Mouse (Mus musculus) forebrain, postnatal 0 days (tissue): ENCODE data around the gene Inka1. TPM values are rescaled to one million over a fixed set of nuclear protein-coding genes. Genes with fewer than 3 reads are reported as not detected.

Source experiments
- ATAC-seq: fragments of 200-750 bp; cut with Nextera tagmentation; 2 replicates; pipeline ENCODE4 v1.8.0; 2017; ENCODE audit warnings: mild to moderate bottlenecking, moderate library complexity
- DNase-seq: peaks from one replicate; pipeline ENCODE4 v3.0.0-alpha.2; 2015
- H3K27ac ChIP-seq: fragments of 300-500 bp; sonication (generic); 2 replicates; pipeline ENCODE4 v1.5.1; 2014; ENCODE audit warnings: low read depth, mild to moderate bottlenecking, antibody characterized with exemption, low read length, moderate library complexity, mixed read lengths
- H3K27me3 ChIP-seq: fragments of 300-500 bp; sonication (generic); 2 replicates; pipeline ENCODE4 v1.6.1; 2014; ENCODE audit warnings: mild to moderate bottlenecking, low read length, mixed read lengths; ENCODE audit not compliant: insufficient read depth
- H3K36me3 ChIP-seq: fragments of 300-500 bp; sonication (generic); 2 replicates; pipeline ENCODE4 v1.6.1; 2014; ENCODE audit warnings: mild to moderate bottlenecking, moderate library complexity; ENCODE audit not compliant: insufficient read depth
- H3K4me1 ChIP-seq: fragments of 300-500 bp; sonication (generic); 2 replicates; pipeline ENCODE4 v1.6.1; 2014; ENCODE audit warnings: antibody characterized with exemption; ENCODE audit not compliant: insufficient read depth
- H3K4me2 ChIP-seq: fragments of 300-500 bp; sonication (generic); 2 replicates; pipeline ENCODE4 v1.6.1; 2014; ENCODE audit warnings: low read depth, mild to moderate bottlenecking, moderate library complexity
- H3K4me3 ChIP-seq: fragments of 300-500 bp; sonication (generic); 2 replicates; pipeline ENCODE4 v1.5.1; 2014; ENCODE audit warnings: low read depth, low read length, mixed read lengths
- H3K9ac ChIP-seq: fragments of 300-500 bp; sonication (generic); 2 replicates; pipeline ENCODE4 v1.6.1; 2014; ENCODE audit warnings: mild to moderate bottlenecking
- H3K9me3 ChIP-seq: fragments of 300-500 bp; sonication (generic); 2 replicates; pipeline ENCODE4 v1.6.1; 2016; ENCODE audit warnings: low read length
- CTCF ChIP-seq: sonication (generic); IDR thresholded peaks from 2 replicates; pipeline ENCODE4 v1.5.1; 2016; ENCODE audit warnings: antibody characterized with exemption, control low read depth, low read depth
- WGBS: fragments of 180-500 bp; shearing (Covaris S2); extraction: QIAGEN DNeasy Blood & Tissue Kit; methylation state at CpG from one replicate; pipeline ENCODE4 v1.1.7; 2014; 5-methylcytosine and 5-hydroxymethylcytosine counted together
- polyA plus RNA-seq: library from polyadenylated mRNA; unstranded; fragments of >200 nt; fragmentation: Nextera tagmentation; extraction: Ambion mirVana; gene quantifications from 2 replicates; pipeline ENCODE4 v1.2.1, GENCODE M21; 2015
- total RNA-seq: library from RNA; depleted of rRNA; stranded (reverse); fragments of >200 nt; gene quantifications from 2 replicates; pipeline ENCODE4 v1.2.3, GENCODE M21; 2014; rRNA removed

Inka1 gene
- 6.3 and 7.8 TPM in 2 replicates for total RNA-seq
- 20.3 and 23.0 TPM in 2 replicates for polyA plus RNA-seq

DNA sequence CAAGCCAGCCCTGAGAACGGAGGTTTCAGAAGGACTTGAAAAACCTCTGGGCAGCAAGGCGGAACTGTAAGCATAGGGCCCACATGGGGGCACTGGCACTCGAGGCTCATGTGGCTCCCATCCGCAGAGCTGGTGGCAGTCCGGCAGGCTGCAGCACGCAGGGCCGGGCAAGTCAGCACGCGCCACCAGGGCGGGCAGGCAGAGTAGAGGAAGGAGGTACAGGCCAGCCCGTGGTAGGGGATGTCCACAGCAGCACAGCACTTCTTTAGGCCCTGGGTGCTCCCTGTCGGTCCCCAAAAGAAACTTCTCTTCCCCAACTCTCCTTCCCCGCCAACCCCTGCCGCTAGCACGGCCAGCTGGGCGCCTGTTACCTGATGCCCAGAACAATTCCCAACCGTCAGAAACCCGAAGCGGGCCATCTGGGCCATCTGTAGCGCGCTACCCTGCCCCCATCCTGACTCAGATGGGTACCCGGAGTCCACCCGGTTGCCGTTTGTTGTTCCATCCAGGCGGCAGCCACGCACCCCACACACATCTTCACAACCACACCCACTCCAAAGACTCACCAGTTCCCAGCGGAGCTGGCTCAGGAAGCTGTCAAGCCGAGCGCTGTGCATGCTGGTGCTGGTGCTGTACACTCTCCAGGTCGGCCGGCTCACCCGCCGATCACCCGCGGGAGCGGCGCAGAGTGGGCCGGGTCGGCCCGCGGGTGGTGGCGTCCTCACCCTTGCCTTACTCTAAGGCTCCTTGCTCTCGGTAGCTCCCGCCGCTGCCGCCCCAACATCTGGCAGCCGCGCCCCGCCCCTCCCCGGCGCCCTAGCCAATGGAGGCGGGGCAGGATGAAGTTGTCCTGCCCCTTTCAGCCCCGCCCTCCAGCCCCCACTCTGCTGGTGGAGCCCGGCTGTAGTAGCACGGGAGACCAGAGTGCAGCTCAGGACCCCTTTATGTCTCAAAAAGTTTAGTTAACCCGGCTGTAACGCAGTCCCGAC, at the start of gene Inka1:
Gene Inka1, minus strand, starts transcription at position 749 of the 989 bp plus-strand sequence.
- H3K27ac ChIP-seq = peak within 1 kb of the TSS; percentile 58; the same call in 1 of the 2 replicates
- ATAC-seq = peak; percentile 79
- H3K36me3 ChIP-seq = no peaks in the 10 kb centered on the region
- H3K4me1 ChIP-seq = peaks cover 5% of the 10 kb centered on the region; the same call in 1 of the 2 replicates
- H3K4me3 ChIP-seq = peak within 1 kb of the TSS; percentile 64
- H3K4me2 ChIP-seq = peak within 1 kb of the TSS; percentile 91
- DNase-seq = peak; percentile 73
- H3K9me3 ChIP-seq = no peaks in the 10 kb centered on the region
- peak within 1 kb of the TSS; percentile 55 for H3K9ac ChIP-seq
- peak; percentile 30 for TF ChIP-seq CTCF
- WGBS = 2% methylated on average over 52 of the region's 58 CpGs
- H3K27me3 ChIP-seq = no peaks in the 10 kb centered on the region

DNA sequence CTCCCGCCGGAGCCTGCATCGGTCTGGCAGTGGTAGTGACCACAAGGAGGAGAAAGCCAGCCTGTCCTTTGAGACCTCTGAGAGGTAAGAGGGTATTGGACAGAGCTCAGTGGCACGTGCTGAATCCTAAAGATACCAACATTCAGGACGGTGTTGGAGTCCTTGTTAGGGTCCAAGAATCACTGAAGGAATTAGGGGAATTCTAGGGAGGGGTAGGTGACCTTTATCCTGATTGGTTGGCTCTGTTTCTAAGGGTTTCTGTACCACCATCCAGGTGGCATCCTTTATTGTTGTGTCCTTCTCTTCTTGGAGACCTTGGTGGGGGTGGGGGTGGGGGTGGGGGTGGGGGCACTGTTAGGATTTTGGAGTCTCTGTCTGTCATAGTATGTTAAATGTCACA, 46.4 kb upstream of the Inka1 start:
- Histone ChIP-seq H3K4me3 (no peak overlapping the region), H3K36me3 (peaks cover 31% of the 10 kb centered on the region), H3K27ac (no peak overlapping the region), H3K27me3 (no peaks in the 10 kb centered on the region), H3K9ac (no peak overlapping the region), H3K9me3 (no peaks in the 10 kb centered on the region), H3K4me2 (no peak overlapping the region), H3K4me1 (no peaks in the 10 kb centered on the region)
- WGBS = 90% methylated on average over 5 of the region's 5 CpGs
- no peak for TF ChIP-seq CTCF
- DNase-seq (no peak), ATAC-seq (no peak)

- H3K27ac ChIP-seq = no peak overlapping the region
- H3K27me3 ChIP-seq = no peaks in the 10 kb centered on the region
- ATAC-seq (no peak), DNase-seq (no peak)
- no peak overlapping the region for H3K4me3 ChIP-seq
- WGBS = 97% methylated on average over 3 of the region's 3 CpGs
- H3K9ac ChIP-seq = no peak overlapping the region
- no peak overlapping the region for H3K4me2 ChIP-seq
- peaks cover 33% of the 10 kb centered on the region for H3K36me3 ChIP-seq
- H3K9me3 ChIP-seq = no peaks in the 10 kb centered on the region
- no peak; the same call in 1 of the 2 replicates for TF ChIP-seq CTCF
- H3K4me1 ChIP-seq = no peaks in the 10 kb centered on the region
Observed at GRCm38 (mm10) chr9:108027867-108028266, 42.2 kb upstream of the Inka1 start.

DNA sequence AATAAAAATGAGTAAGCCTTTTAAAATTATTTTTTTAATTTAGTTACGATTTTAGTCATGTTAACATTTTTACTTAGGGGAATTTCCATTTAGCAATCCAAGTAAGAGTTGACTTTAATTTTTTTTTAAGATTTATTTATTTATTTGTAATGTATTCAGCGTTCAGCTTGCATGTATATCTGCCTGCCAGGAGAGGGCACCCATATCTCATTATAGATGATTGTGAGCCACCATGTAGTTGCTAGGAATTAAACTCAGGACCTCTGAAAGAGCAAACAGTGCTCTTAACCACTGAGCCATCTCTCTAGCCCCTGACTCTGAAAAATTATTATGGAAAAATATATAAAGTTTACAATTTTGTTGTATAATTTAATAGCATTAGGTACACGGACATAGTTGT, 40.9 kb upstream of the Inka1 start:
- H3K4me1 ChIP-seq = no peaks in the 10 kb centered on the region
- WGBS = 88% methylated on average over 3 of the region's 3 CpGs
- H3K4me2 ChIP-seq = no peak overlapping the region
- peaks cover 25% of the 10 kb centered on the region for H3K36me3 ChIP-seq
- no peak overlapping the region for H3K4me3 ChIP-seq
- H3K27ac ChIP-seq = no peak overlapping the region
- TF ChIP-seq CTCF = peak; percentile 29; the same call in 1 of the 2 replicates
- H3K27me3 ChIP-seq = no peaks in the 10 kb centered on the region
- no peak for DNase-seq
- ATAC-seq = no peak
- H3K9me3 ChIP-seq = no peaks in the 10 kb centered on the region
- H3K9ac ChIP-seq = no peak overlapping the region

DNA sequence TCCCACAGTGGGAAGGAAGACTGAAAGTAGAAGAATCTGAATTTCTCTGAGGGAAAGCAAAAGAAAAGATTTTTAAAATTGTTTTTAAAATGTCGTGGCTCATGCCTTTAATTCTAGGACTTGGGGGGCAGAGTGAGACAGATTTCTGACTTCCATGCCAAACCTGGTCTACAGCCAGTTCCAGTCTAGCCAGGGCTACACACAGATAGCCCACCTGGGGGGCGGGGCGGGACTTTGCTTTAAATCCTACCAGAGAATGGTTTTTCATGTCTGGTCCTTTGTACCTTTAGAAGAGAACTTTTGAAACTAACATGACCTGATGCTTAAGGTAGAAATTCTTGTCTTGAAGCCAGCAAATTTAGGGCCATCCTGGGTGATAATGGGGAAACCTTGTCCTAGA, 37.5 kb upstream of the Inka1 start:
- Histone ChIP-seq H3K4me1 (no peaks in the 10 kb centered on the region), H3K27me3 (no peaks in the 10 kb centered on the region), H3K36me3 (peaks cover 23% of the 10 kb centered on the region), H3K9me3 (no peaks in the 10 kb centered on the region), H3K4me2 (no peak overlapping the region), H3K27ac (no peak overlapping the region), H3K4me3 (no peak overlapping the region), H3K9ac (no peak overlapping the region)
- TF ChIP-seq CTCF = no peak
- DNase-seq (no peak), ATAC-seq (no peak)
- WGBS = 89% methylated on average over 3 of the region's 3 CpGs

GRCm38 (mm10) chr9:108020741-108021140, 35.1 kb upstream of the Inka1 start:
- 88% methylated on average over 1 of the region's 1 CpGs for WGBS
- TF ChIP-seq CTCF = no peak
- ATAC-seq = no peak
- H3K27me3 ChIP-seq = no peaks in the 10 kb centered on the region
- H3K36me3 ChIP-seq = peaks cover 22% of the 10 kb centered on the region
- no peak overlapping the region for H3K9ac ChIP-seq
- H3K4me3 ChIP-seq = no peak overlapping the region
- no peaks in the 10 kb centered on the region for H3K9me3 ChIP-seq
- H3K4me2 ChIP-seq = no peak overlapping the region
- DNase-seq = no peak
- H3K27ac ChIP-seq = no peak overlapping the region
- H3K4me1 ChIP-seq = no peaks in the 10 kb centered on the region

DNA sequence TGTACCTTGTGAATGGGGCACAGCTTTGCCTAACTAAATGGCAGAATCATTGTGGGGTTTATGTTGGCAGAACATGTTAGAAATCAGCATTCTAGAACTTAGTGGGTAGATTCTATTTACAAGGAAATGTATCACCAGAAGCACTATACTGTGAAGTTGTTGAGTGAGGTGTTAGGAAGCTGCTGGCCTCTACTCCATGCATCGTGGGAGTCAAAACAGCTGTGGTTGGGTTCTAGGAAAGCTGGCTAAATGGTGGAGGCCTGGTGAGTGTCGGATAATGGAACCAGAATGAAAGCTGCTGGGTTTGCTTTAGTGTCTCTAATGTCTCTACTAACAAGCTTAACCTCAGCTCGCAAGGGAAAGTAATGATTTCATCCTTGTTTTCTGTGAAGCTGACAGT, 31.4 kb upstream of the Inka1 start:
- 74% methylated on average over 3 of the region's 3 CpGs for WGBS
- no peak for DNase-seq
- Histone ChIP-seq H3K36me3 (peaks cover 6% of the 10 kb centered on the region; the same call in 1 of the 2 replicates), H3K4me1 (no peaks in the 10 kb centered on the region), H3K27me3 (no peaks in the 10 kb centered on the region), H3K9me3 (no peaks in the 10 kb centered on the region), H3K4me3 (no peak overlapping the region), H3K9ac (no peak overlapping the region), H3K27ac (no peak overlapping the region), H3K4me2 (no peak overlapping the region)
- no peak for TF ChIP-seq CTCF
- no peak for ATAC-seq
